Mouse (Mus musculus) heart, embryonic 16.5 days (tissue): ENCODE data around the gene Zscan4-ps1. TPM values are rescaled to one million over a fixed set of nuclear protein-coding genes. Genes with fewer than 3 reads are reported as not detected.
"Not testable (repeated sequence)": the region's sequence is repeated elsewhere in the genome, so short reads cannot be mapped to it uniquely, and the experiment has no call there.

Experiments
- ATAC-seq: fragments of 200-750 bp; cut with Nextera tagmentation; replicated peaks from 2 replicates; pipeline ENCODE4 v1.8.0; 2017; ENCODE audit warnings: moderate number of reproducible peaks; ENCODE audit not compliant: insufficient read depth, low FRiP score; ENCODE audit errors: extremely low read depth
- H3K27ac ChIP-seq: fragments of 300-500 bp; sonication (generic); 2 replicates; pipeline ENCODE4 v1.5.1; 2014; ENCODE audit warnings: mild to moderate bottlenecking, low read length, control low read depth, moderate library complexity
- H3K27me3 ChIP-seq: fragments of 300-500 bp; sonication (generic); 2 replicates; pipeline ENCODE4 v1.6.1; 2014; ENCODE audit warnings: low read length, mixed read lengths; ENCODE audit not compliant: control insufficient read depth, insufficient read depth
- H3K36me3 ChIP-seq: fragments of 300-500 bp; sonication (generic); 2 replicates; pipeline ENCODE4 v1.6.1; 2014; ENCODE audit not compliant: control insufficient read depth, insufficient read depth
- H3K4me1 ChIP-seq: fragments of 300-500 bp; sonication (generic); 2 replicates; pipeline ENCODE4 v1.6.1; 2014; ENCODE audit warnings: low read length, mixed read lengths; ENCODE audit not compliant: control insufficient read depth, insufficient read depth
- H3K4me2 ChIP-seq: fragments of 300-500 bp; sonication (generic); 2 replicates; pipeline ENCODE4 v1.6.1; 2014; ENCODE audit warnings: low read depth, mild to moderate bottlenecking, control low read depth, low read length
- H3K4me3 ChIP-seq: fragments of 300-500 bp; sonication (generic); 2 replicates; pipeline ENCODE4 v1.5.1; 2014; ENCODE audit warnings: mild to moderate bottlenecking, control low read depth, low read length
- H3K9ac ChIP-seq: fragments of 300-500 bp; sonication (generic); 2 replicates; pipeline ENCODE4 v1.6.1; 2014; ENCODE audit warnings: low read length, control low read depth
- H3K9me3 ChIP-seq: fragments of 300-500 bp; sonication (generic); replicated peaks from 2 replicates; pipeline ENCODE4 v1.6.1; 2016; ENCODE audit warnings: low read length; ENCODE audit not compliant: control insufficient read depth
- WGBS: fragments of 180-500 bp; shearing (Covaris S2); extraction: QIAGEN DNeasy Blood & Tissue Kit; methylation state at CpG from one replicate; pipeline ENCODE4 v1.1.7; 2014; 5-methylcytosine and 5-hydroxymethylcytosine counted together
- polyA plus RNA-seq: library from polyadenylated mRNA; unstranded; fragments of >200 nt; fragmentation: Nextera tagmentation; extraction: Ambion mirVana; gene quantifications from 2 replicates; pipeline ENCODE4 v1.2.1, GENCODE M21; 2015

Gene Zscan4-ps1
- not detected in 2 replicates for polyA plus RNA-seq

DNA sequence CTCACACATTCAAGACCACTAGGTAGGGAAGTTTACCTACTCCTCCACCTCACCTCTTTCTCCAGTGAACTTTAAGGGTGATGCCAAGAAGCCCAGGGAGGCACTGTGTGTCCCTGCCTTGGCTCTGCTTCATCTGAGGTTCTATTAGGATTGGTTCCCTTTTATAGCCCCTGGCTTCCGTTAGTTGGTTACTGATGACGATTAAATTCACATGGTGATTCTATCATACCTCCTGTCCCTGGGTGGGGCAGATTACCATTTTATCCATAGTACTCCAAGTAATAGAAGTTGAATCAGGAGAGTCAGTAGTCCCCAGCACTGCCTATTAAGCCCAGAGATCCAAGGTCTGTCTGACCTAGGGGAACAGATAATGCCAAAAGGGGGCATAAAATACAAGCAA lies at the start of gene Zscan4-ps1:
Zscan4-ps1 (minus strand) TSS at position 101 of the 400 bp plus-strand sequence.
- 77% methylated on average over 2 of the region's 2 CpGs for WGBS
- not testable (repeated sequence) for H3K27ac ChIP-seq, H3K9ac ChIP-seq, H3K4me1 ChIP-seq, ATAC-seq, H3K36me3 ChIP-seq, H3K9me3 ChIP-seq, H3K4me2 ChIP-seq, H3K4me3 ChIP-seq, H3K27me3 ChIP-seq

Other genes starting within 250 kb of the Zscan4-ps1 start
- gene Zscan4b, start 164.6 kb downstream of the Zscan4-ps1 start, polyA plus RNA-seq = not detected in 2 replicates
- not detected in 2 replicates for gene Zscan4c, start 63.9 kb downstream of the Zscan4-ps1 start, polyA plus RNA-seq
- not detected in 2 replicates for gene Zscan4d, start 96.5 kb upstream of the Zscan4-ps1 start, polyA plus RNA-seq
- gene Zscan4e, start 241.0 kb upstream of the Zscan4-ps1 start, polyA plus RNA-seq = not detected in 2 replicates